Mouse (Mus musculus): ENCODE measurements around the gene Gm20741. TPM values are rescaled to one million over a fixed set of nuclear protein-coding genes. Genes with fewer than 3 reads are reported as not detected.
A peak's percentile ranks its signal among the peaks of the same experiment; 100 is the strongest.

The Gm20741 gene
- not detected in 2 replicates for total RNA-seq (2014; rRNA removed)
- not detected in 2 replicates for polyA plus RNA-seq (2015; fragmentation: Nextera tagmentation; extraction: Ambion mirVana)

DNA sequence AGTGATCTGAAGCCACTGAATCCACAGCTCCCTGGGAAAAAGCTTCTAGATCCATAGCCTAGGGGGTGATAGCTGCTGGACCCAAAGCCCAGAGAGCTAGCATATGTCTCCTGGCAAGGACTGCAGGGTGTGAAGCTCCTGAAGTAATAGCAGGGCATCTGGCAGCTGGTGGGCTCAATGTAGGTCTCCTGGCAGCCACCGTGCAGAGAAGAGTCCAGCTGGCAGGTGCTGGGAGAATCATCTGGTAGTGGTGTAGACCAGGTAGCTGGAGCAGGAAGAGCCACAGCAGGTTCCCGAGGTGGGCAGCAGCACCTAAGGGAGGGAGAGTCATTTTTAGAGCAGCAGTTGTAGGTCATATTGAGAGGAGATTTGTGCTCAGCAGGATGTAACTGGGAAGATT lies at the start of gene Gm20741:
Gm20741 (minus strand) TSS at position 394 of the 400 bp plus-strand sequence.
- 82% methylated on average over 2 of the region's 2 CpGs for WGBS
- no peak for TF ChIP-seq CTCF (IDR thresholded peaks at IDR 0.05; ENCODE audit: low read depth)

DNA sequence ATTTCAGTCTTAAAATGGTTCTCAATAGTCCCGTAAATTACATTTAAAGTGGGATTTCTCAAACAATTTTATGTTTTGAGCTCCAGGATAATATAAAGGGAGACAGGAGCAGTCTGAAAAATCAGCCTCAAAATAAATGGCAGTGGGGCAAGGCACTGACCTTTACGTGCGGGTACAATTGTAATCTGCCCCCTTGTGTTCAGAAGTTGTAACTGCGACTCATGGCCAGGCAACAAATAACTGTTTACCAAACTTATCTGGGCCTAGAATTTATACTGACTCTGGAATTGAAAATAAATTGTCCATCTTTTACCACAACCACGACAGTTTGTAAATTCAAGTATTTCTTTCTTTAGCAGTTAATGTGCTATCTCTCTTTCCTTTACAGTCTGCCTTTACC lies 39.4 kb upstream of the Gm20741 start:
- H3K27ac ChIP-seq (ENCODE audit: low read depth, low read length): no peak overlapping the region
- no peaks in the 10 kb centered on the region for H3K9me3 ChIP-seq (ENCODE audit: low read length)
- H3K9ac ChIP-seq: no peak overlapping the region
- peak; percentile 62 for TF ChIP-seq CTCF (IDR thresholded peaks at IDR 0.05; ENCODE audit: low read depth)
- WGBS: 13% methylated on average over 5 of the region's 5 CpGs
- DNase-seq (peak; percentile 21), ATAC-seq (no peak)
- H3K4me3 ChIP-seq (ENCODE audit: low read depth, low read length): no peak overlapping the region
- no peaks in the 10 kb centered on the region for H3K4me1 ChIP-seq (ENCODE audit: insufficient read depth)
- H3K27me3 ChIP-seq (ENCODE audit: insufficient read depth, low read length): no peaks in the 10 kb centered on the region
- H3K4me2 ChIP-seq (ENCODE audit: low read depth): no peak overlapping the region
- H3K36me3 ChIP-seq (ENCODE audit: insufficient read depth): no peaks in the 10 kb centered on the region

More for the DNA sequence above, at the start of gene Gm20741:
- H3K4me1 ChIP-seq (ENCODE audit: insufficient read depth): no peaks in the 10 kb centered on the region
- ATAC-seq (no peak), DNase-seq (no peak)
- no peak within 1 kb of the TSS for H3K27ac ChIP-seq (ENCODE audit: low read depth, low read length)
- H3K9ac ChIP-seq: no peak within 1 kb of the TSS
- H3K27me3 ChIP-seq (ENCODE audit: insufficient read depth, low read length): no peaks in the 10 kb centered on the region
- no peak within 1 kb of the TSS for H3K4me3 ChIP-seq (ENCODE audit: low read depth, low read length)
- H3K36me3 ChIP-seq (ENCODE audit: insufficient read depth): no peaks in the 10 kb centered on the region
- no peak within 1 kb of the TSS for H3K4me2 ChIP-seq (ENCODE audit: low read depth)
- no peaks in the 10 kb centered on the region for H3K9me3 ChIP-seq (ENCODE audit: low read length)

DNA sequence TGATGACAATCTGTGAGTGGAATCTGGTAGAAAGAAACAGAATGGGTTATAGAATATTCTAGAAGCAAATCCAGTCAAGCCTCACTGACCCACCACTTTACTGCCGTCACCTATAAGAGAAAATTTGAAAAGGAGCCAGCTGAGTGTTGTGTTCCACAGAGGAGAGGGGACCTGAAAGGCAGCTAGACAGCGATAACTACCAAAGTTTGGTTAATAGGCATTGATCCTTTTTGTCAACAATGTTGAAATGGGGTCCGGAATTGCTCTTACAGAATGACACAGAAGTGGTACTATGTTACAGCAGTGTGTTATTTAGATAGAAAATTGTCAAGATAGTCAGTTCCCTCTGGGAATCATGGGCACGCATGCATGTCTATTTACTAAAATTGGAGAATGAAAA lies 36.5 kb upstream of the Gm20741 start:
- no peak overlapping the region for H3K4me2 ChIP-seq (ENCODE audit: low read depth)
- H3K4me1 ChIP-seq (ENCODE audit: insufficient read depth): no peaks in the 10 kb centered on the region
- no peak overlapping the region for H3K4me3 ChIP-seq (ENCODE audit: low read depth, low read length)
- H3K27ac ChIP-seq (ENCODE audit: low read depth, low read length): no peak overlapping the region
- no peaks in the 10 kb centered on the region for H3K9me3 ChIP-seq (ENCODE audit: low read length)
- no peaks in the 10 kb centered on the region for H3K27me3 ChIP-seq (ENCODE audit: insufficient read depth, low read length)
- no peaks in the 10 kb centered on the region for H3K36me3 ChIP-seq (ENCODE audit: insufficient read depth)
- H3K9ac ChIP-seq: no peak overlapping the region
- ATAC-seq (no peak), DNase-seq (no peak)
- TF ChIP-seq CTCF (IDR thresholded peaks at IDR 0.05; ENCODE audit: low read depth): no peak
- 84% methylated on average over 4 of the region's 4 CpGs for WGBS

DNA sequence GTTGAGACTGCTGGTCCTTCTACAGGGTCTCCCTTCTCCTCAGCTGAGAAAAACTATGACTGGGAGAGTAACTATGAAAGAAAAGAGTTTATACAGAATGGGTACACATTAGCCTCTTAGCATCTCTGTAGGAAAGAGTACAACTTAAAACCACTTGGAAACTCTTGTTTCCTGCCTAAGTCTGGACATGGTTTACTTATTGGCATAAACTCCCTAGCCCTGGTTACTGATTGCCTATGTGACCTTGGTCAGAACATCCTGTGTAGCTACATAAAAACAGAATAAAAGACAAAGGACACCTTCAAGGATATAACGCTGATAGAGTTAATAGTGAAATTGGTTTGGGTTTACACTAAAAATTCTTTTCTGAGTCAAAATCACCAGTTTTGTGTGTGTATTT lies 35.3 kb upstream of the Gm20741 start:
- no peak for TF ChIP-seq CTCF (IDR thresholded peaks at IDR 0.05; ENCODE audit: low read depth)
- Histone ChIP-seq H3K27me3 (ENCODE audit: insufficient read depth, low read length) (no peaks in the 10 kb centered on the region), H3K36me3 (ENCODE audit: insufficient read depth) (no peaks in the 10 kb centered on the region), H3K9me3 (ENCODE audit: low read length) (no peaks in the 10 kb centered on the region), H3K4me1 (ENCODE audit: insufficient read depth) (no peaks in the 10 kb centered on the region), H3K4me3 (ENCODE audit: low read depth, low read length) (no peak overlapping the region), H3K27ac (ENCODE audit: low read depth, low read length) (no peak overlapping the region), H3K4me2 (ENCODE audit: low read depth) (no peak overlapping the region), H3K9ac (no peak overlapping the region)
- ATAC-seq: no peak
- no peak for DNase-seq
- 95% methylated on average over 1 of the region's 1 CpGs for WGBS

DNA sequence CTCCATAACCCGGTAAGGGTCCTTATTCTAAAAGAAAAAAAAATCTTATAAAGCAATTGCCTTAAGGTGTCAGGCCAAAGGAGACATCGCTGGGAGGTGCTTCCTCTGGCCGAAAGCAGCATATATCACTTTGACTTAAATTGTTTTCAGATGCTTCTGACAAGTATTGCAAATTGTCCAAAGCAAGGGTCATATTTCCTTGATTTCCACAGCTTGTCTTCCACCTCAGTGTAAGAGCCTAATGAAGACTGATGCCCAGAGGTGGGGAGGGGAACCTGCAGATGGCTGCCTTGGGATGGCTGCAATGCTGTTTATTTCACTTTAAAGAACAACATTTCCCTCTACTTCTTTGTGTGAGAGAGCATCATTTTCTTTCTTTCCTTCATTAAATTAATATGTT lies 15.0 kb upstream of the Gm20741 start:
- H3K36me3 ChIP-seq (ENCODE audit: insufficient read depth): no peaks in the 10 kb centered on the region
- no peaks in the 10 kb centered on the region for H3K27me3 ChIP-seq (ENCODE audit: insufficient read depth, low read length)
- H3K4me2 ChIP-seq (ENCODE audit: low read depth): no peak overlapping the region
- ATAC-seq: no peak
- no peak overlapping the region for H3K4me3 ChIP-seq (ENCODE audit: low read depth, low read length)
- H3K9ac ChIP-seq: no peak overlapping the region
- no peaks in the 10 kb centered on the region for H3K4me1 ChIP-seq (ENCODE audit: insufficient read depth)
- WGBS: 74% methylated on average over 3 of the region's 3 CpGs
- no peaks in the 10 kb centered on the region for H3K9me3 ChIP-seq (ENCODE audit: low read length)
- no peak for DNase-seq
- TF ChIP-seq CTCF (IDR thresholded peaks at IDR 0.05; ENCODE audit: low read depth): no peak
- H3K27ac ChIP-seq (ENCODE audit: low read depth, low read length): no peak overlapping the region

DNA sequence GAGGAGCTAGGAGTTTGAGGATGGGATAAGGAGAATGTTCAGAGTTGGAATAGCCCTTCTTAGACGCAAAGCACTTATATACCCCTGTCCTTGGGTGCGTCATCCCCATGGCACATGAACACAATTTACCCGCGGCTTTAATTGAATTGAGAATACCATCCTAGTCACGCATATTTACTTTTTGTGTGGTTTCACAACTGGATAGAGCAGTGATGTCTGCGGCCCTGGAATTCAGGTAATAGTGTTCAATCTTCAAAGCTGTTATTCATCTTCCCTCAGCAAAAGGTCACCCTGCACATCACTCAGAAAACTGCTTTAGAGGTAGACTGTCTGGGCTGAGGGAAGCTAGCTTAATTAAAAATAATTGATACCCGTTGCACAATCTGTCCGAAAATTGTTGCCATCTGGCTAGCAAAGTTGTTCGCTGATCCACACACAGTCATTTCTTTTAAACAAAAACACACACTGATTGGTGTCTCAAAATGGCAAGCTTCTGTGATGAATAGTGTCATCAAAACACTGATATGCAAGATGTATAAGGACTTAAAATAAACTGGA lies 14.2 kb upstream of the Gm20741 start, which contains the start of gene Krtap14:
Krtap14 (minus strand) TSS at position 51 of the 558 bp plus-strand sequence.
- no peak for TF ChIP-seq CTCF (IDR thresholded peaks at IDR 0.05; ENCODE audit: low read depth)
- H3K9me3 ChIP-seq (ENCODE audit: low read length): no peaks in the 10 kb centered on the region
- 62% methylated on average over 9 of the region's 9 CpGs for WGBS
- H3K4me1 ChIP-seq (ENCODE audit: insufficient read depth): no peaks in the 10 kb centered on the region
- no peak within 1 kb of the TSS for H3K27ac ChIP-seq (ENCODE audit: low read depth, low read length)
- no peak within 1 kb of the TSS for H3K4me3 ChIP-seq (ENCODE audit: low read depth, low read length)
- H3K4me2 ChIP-seq (ENCODE audit: low read depth): no peak within 1 kb of the TSS
- peak; percentile 54 for DNase-seq
- no peaks in the 10 kb centered on the region for H3K27me3 ChIP-seq (ENCODE audit: insufficient read depth, low read length)
- no peaks in the 10 kb centered on the region for H3K36me3 ChIP-seq (ENCODE audit: insufficient read depth)
- ATAC-seq: peak; percentile 32; the same call in 1 of the 2 replicates
- no peak within 1 kb of the TSS for H3K9ac ChIP-seq

DNA sequence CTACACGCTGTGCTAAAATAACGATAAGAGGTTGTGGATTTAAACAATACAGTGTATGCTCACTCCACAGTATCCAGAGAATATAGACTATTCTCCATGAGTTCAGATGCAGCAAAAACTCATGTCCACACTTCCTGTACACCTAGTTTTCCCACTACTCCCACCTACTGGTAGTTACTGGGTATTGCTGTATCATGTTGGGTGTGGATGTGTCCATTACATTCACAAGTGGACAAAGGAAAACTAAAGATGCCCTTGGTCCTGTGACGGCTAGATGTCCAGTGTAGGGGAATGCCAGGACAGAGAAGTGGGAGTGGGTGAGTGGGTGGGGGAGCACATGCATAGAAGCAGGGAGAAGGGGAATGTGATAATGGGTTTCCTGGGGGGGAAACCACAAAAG lies 11.7 kb upstream of the Gm20741 start:
- H3K27me3 ChIP-seq (ENCODE audit: insufficient read depth, low read length): no peaks in the 10 kb centered on the region
- ATAC-seq (no peak), DNase-seq (no peak)
- no peak overlapping the region for H3K27ac ChIP-seq (ENCODE audit: low read depth, low read length)
- H3K4me3 ChIP-seq (ENCODE audit: low read depth, low read length): no peak overlapping the region
- no peak overlapping the region for H3K4me2 ChIP-seq (ENCODE audit: low read depth)
- no peak overlapping the region for H3K9ac ChIP-seq
- TF ChIP-seq CTCF (IDR thresholded peaks at IDR 0.05; ENCODE audit: low read depth): peak; percentile 61
- H3K9me3 ChIP-seq (ENCODE audit: low read length): no peaks in the 10 kb centered on the region
- WGBS: 79% methylated on average over 3 of the region's 3 CpGs
- no peaks in the 10 kb centered on the region for H3K36me3 ChIP-seq (ENCODE audit: insufficient read depth)
- H3K4me1 ChIP-seq (ENCODE audit: insufficient read depth): no peaks in the 10 kb centered on the region
